Mouse (Mus musculus) myocyte (in vitro differentiated cells): ENCODE measurements around the gene Kcnc3.

Source experiments
- E2F4 ChIP-seq: IDR thresholded peaks from one replicate; pipeline ENCODE4 v1.6.1; 2011; ENCODE audit warnings: mild to moderate bottlenecking, control low read depth, moderate library complexity; ENCODE audit not compliant: insufficient read depth
- MAX ChIP-seq: IDR thresholded peaks from one replicate; pipeline ENCODE4 v1.6.1; 2011; ENCODE audit warnings: low read depth, mild to moderate bottlenecking, control low read depth
- USF1 ChIP-seq: IDR thresholded peaks from one replicate; pipeline ENCODE4 v1.6.1; 2011; ENCODE audit warnings: low read depth, mild to moderate bottlenecking, control low read depth, moderate library complexity

DNA sequence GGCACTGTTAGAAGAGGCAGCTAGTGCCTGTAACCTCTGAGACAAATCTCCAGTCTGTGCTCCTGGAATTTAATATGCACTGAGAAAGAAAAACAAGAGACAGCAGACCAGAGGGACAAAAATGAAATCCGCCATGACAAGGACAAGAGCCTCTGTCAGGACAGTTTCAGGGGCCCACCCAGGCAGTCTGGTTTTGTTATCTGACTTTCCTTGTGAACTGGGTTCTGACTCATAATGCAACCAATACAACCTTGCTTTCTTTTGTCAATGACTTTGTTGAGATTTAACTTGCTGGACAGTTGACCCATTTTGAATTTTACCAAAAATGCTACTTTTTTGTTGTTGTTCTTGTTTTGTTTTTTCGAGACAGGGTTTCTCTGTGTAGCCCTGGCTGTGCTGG, 32.8 kb upstream of the Kcnc3 start:
- no peak for TF ChIP-seq MAX
- no peak for TF ChIP-seq E2F4
- TF ChIP-seq USF1, result no peak
